Mouse (Mus musculus): ENCODE measurements around the gene Tef. TPM values are rescaled to one million over a fixed set of nuclear protein-coding genes. Genes with fewer than 3 reads are reported as not detected.
A peak's percentile ranks its signal among the peaks of the same experiment; 100 is the strongest.

The Tef gene
- 11.3 and 20.6 TPM in 2 replicates for total RNA-seq (2017)

- ATAC-seq (replicated peaks; ENCODE audit: low read depth, poor library complexity, severe bottlenecking), result peak; percentile 90
These were observed at the start of gene Tef for GRCm38 (mm10) chr15:81802001-81802890. TSS of gene Tef (plus strand) at chr15:81802421.

GRCm38 (mm10) chr15:81753669-81754068 is 48.6 kb upstream of the Tef start:
- ATAC-seq (replicated peaks; ENCODE audit: low read depth, poor library complexity, severe bottlenecking), result no peak

- ATAC-seq (replicated peaks; ENCODE audit: low read depth, poor library complexity, severe bottlenecking), result no peak
These were observed 43.5 kb upstream of the Tef start for GRCm38 (mm10) chr15:81758701-81759100.

- no peak for ATAC-seq (replicated peaks; ENCODE audit: low read depth, poor library complexity, severe bottlenecking)
These were observed 42.7 kb upstream of the Tef start for GRCm38 (mm10) chr15:81759542-81759941.

GRCm38 (mm10) chr15:81760361-81761079 is 41.7 kb upstream of the Tef start:
- no peak for ATAC-seq (replicated peaks; ENCODE audit: low read depth, poor library complexity, severe bottlenecking)

GRCm38 (mm10) chr15:81761381-81761780 is 40.8 kb upstream of the Tef start:
- no peak for ATAC-seq (replicated peaks; ENCODE audit: low read depth, poor library complexity, severe bottlenecking)

GRCm38 (mm10) chr15:81761959-81762358 is 40.3 kb upstream of the Tef start:
- ATAC-seq (replicated peaks; ENCODE audit: low read depth, poor library complexity, severe bottlenecking), result no peak

- ATAC-seq (replicated peaks; ENCODE audit: low read depth, poor library complexity, severe bottlenecking), result no peak
These were observed 37.6 kb upstream of the Tef start for GRCm38 (mm10) chr15:81764573-81764972.

GRCm38 (mm10) chr15:81765651-81766050 is 36.6 kb upstream of the Tef start:
- ATAC-seq (replicated peaks; ENCODE audit: low read depth, poor library complexity, severe bottlenecking), result no peak

- no peak for ATAC-seq (replicated peaks; ENCODE audit: low read depth, poor library complexity, severe bottlenecking)
These were observed 35.8 kb upstream of the Tef start for GRCm38 (mm10) chr15:81766439-81766838.

GRCm38 (mm10) chr15:81769037-81769436 is 33.2 kb upstream of the Tef start:
- ATAC-seq (replicated peaks; ENCODE audit: low read depth, poor library complexity, severe bottlenecking), result no peak

- no peak for ATAC-seq (replicated peaks; ENCODE audit: low read depth, poor library complexity, severe bottlenecking)
These were observed 29.6 kb upstream of the Tef start for GRCm38 (mm10) chr15:81772431-81773120.

GRCm38 (mm10) chr15:81774505-81775171 is 27.6 kb upstream of the Tef start:
- no peak for ATAC-seq (replicated peaks; ENCODE audit: low read depth, poor library complexity, severe bottlenecking)

- ATAC-seq (replicated peaks; ENCODE audit: low read depth, poor library complexity, severe bottlenecking), result no peak
These were observed 25.4 kb upstream of the Tef start for GRCm38 (mm10) chr15:81776631-81777422.

GRCm38 (mm10) chr15:81781816-81782215 is 20.4 kb upstream of the Tef start:
- no peak for ATAC-seq (replicated peaks; ENCODE audit: low read depth, poor library complexity, severe bottlenecking)

GRCm38 (mm10) chr15:81784762-81785161 is 17.5 kb upstream of the Tef start:
- no peak for ATAC-seq (replicated peaks; ENCODE audit: low read depth, poor library complexity, severe bottlenecking)

- ATAC-seq (replicated peaks; ENCODE audit: low read depth, poor library complexity, severe bottlenecking), result no peak
These were observed 16.5 kb upstream of the Tef start for GRCm38 (mm10) chr15:81785701-81786100.

GRCm38 (mm10) chr15:81787525-81787924 is 14.7 kb upstream of the Tef start:
- ATAC-seq (replicated peaks; ENCODE audit: low read depth, poor library complexity, severe bottlenecking), result no peak

- ATAC-seq (replicated peaks; ENCODE audit: low read depth, poor library complexity, severe bottlenecking), result no peak
These were observed 9.8 kb upstream of the Tef start for GRCm38 (mm10) chr15:81792444-81792843.
